Mouse (Mus musculus): Measurements from ENCODE around the gene Fam193b. TPM values are rescaled to one million over a fixed set of nuclear protein-coding genes. Genes with fewer than 3 reads are reported as not detected.

Fam193b gene
- polyA plus RNA-seq, 1 experiment from 2014 or later = 47.8 TPM

GRCm38 (mm10) chr13:55494257-55494656 is 76.7 kb downstream of the Fam193b start:
- H3K9ac ChIP-seq (ENCODE audit: low read length) = no peak overlapping the region
- peaks cover 3% of the 10 kb centered on the region; the same call in 1 of the 2 replicates for H3K36me3 ChIP-seq (ENCODE audit: control insufficient read depth, insufficient read depth, low read length)
- no peak overlapping the region for H3K4me3 ChIP-seq (ENCODE audit: low read depth, low read length)
- no peak overlapping the region for H3K27ac ChIP-seq (replicated peaks; ENCODE audit: low read depth, low read length)
- H3K4me1 ChIP-seq (ENCODE audit: control insufficient read depth, insufficient read depth, low read length) = peaks cover 8% of the 10 kb centered on the region
- ATAC-seq (ENCODE audit: insufficient number of reproducible peaks, low FRiP score, low TSS enrichment, low read depth) (no peak), DNase-seq (ENCODE audit: low spot score) (no peak)
- 27% methylated on average over 2 of the region's 2 CpGs for WGBS
- no peak overlapping the region for H3K4me2 ChIP-seq (ENCODE audit: low read depth, severe bottlenecking)
- no peaks in the 10 kb centered on the region for H3K9me3 ChIP-seq (ENCODE audit: control insufficient read depth, low read length)
- H3K27me3 ChIP-seq (ENCODE audit: control insufficient read depth, insufficient read depth, low read length) = no peaks in the 10 kb centered on the region

Small RNA genes within 50 kb of the gene (microRNA-seq; reads per million reads assigned to microRNA genes)
- gene Mir6945 = 3.7 reads per million, percentile 4 among the genes with 10 or more reads in this experiment

Other genes starting within 250 kb of the Fam193b start
- gene Rab24, start 249.2 kb downstream of the Fam193b start, polyA plus RNA-seq (2014; fragmentation: Nextera tagmentation; extraction: Ambion mirVana) = 90.6 and 97.4 TPM in 2 replicates
- gene Mxd3, start 241.3 kb downstream of the Fam193b start, polyA plus RNA-seq (2014; fragmentation: Nextera tagmentation; extraction: Ambion mirVana) = 23.7 and 28.9 TPM in 2 replicates
- 85.3 and 88.7 TPM in 2 replicates for gene Lman2, start 208.3 kb downstream of the Fam193b start, polyA plus RNA-seq (2014; fragmentation: Nextera tagmentation; extraction: Ambion mirVana)
- gene Rgs14, start 201.4 kb downstream of the Fam193b start, polyA plus RNA-seq (2014; fragmentation: Nextera tagmentation; extraction: Ambion mirVana) = 0.57 and 0.97 TPM in 2 replicates
- gene Slc34a1, start 172.9 kb downstream of the Fam193b start, polyA plus RNA-seq (2014; fragmentation: Nextera tagmentation; extraction: Ambion mirVana) = not detected in 2 replicates
- gene Pfn3, start 155.9 kb downstream of the Fam193b start, polyA plus RNA-seq (2014; fragmentation: Nextera tagmentation; extraction: Ambion mirVana) = not detected in 2 replicates
- 0.17 TPM in 1 of 2 replicates, not detected in the other for gene F12, start 144.3 kb downstream of the Fam193b start, polyA plus RNA-seq (2014; fragmentation: Nextera tagmentation; extraction: Ambion mirVana)
- gene Grk6, start 126.0 kb downstream of the Fam193b start, polyA plus RNA-seq (2014; fragmentation: Nextera tagmentation; extraction: Ambion mirVana) = 60.4 and 68.2 TPM in 2 replicates
- 1.1 and 1.6 TPM in 2 replicates for gene Prr7, start 106.9 kb downstream of the Fam193b start, polyA plus RNA-seq (2014; fragmentation: Nextera tagmentation; extraction: Ambion mirVana)
- 299 and 318 TPM in 2 replicates for gene Dbn1, start 83.0 kb downstream of the Fam193b start, polyA plus RNA-seq (2014; fragmentation: Nextera tagmentation; extraction: Ambion mirVana)
- 154 and 155 TPM in 2 replicates for gene Pdlim7, start 57.4 kb downstream of the Fam193b start, polyA plus RNA-seq (2014; fragmentation: Nextera tagmentation; extraction: Ambion mirVana)
- 1.6 and 2.7 TPM in 2 replicates for gene Dok3, start 41.8 kb downstream of the Fam193b start, polyA plus RNA-seq (2014; fragmentation: Nextera tagmentation; extraction: Ambion mirVana)
- 82.5 and 84.0 TPM in 2 replicates for gene Ddx41, start 34.5 kb downstream of the Fam193b start, polyA plus RNA-seq (2014; fragmentation: Nextera tagmentation; extraction: Ambion mirVana)
- 54.9 and 60.9 TPM in 2 replicates for gene Tmed9, start 2.6 kb upstream of the Fam193b start, polyA plus RNA-seq (2014; fragmentation: Nextera tagmentation; extraction: Ambion mirVana)
- gene B4galt7, start 28.8 kb upstream of the Fam193b start, polyA plus RNA-seq (2014; fragmentation: Nextera tagmentation; extraction: Ambion mirVana) = 16.9 and 21.3 TPM in 2 replicates
- 53.8 and 56.3 TPM in 2 replicates for gene Caml, start 51.9 kb upstream of the Fam193b start, polyA plus RNA-seq (2014; fragmentation: Nextera tagmentation; extraction: Ambion mirVana)
- gene Ddx46, start 63.9 kb upstream of the Fam193b start, polyA plus RNA-seq (2014; fragmentation: Nextera tagmentation; extraction: Ambion mirVana) = 60.8 and 61.8 TPM in 2 replicates
- gene B230219D22Rik, start 122.0 kb upstream of the Fam193b start, polyA plus RNA-seq (2014; fragmentation: Nextera tagmentation; extraction: Ambion mirVana) = 75.6 and 84.4 TPM in 2 replicates
- gene Txndc15, start 143.5 kb upstream of the Fam193b start, polyA plus RNA-seq (2014; fragmentation: Nextera tagmentation; extraction: Ambion mirVana) = 85.9 and 91.7 TPM in 2 replicates
- 44.7 and 44.9 TPM in 2 replicates for gene Pcbd2, start 156.2 kb upstream of the Fam193b start, polyA plus RNA-seq (2014; fragmentation: Nextera tagmentation; extraction: Ambion mirVana)
- gene Catsper3, start 213.4 kb upstream of the Fam193b start, polyA plus RNA-seq (2014; fragmentation: Nextera tagmentation; extraction: Ambion mirVana) = 0.19 TPM in 1 of 2 replicates, not detected in the other